Mouse (Mus musculus): ENCODE data around the gene Fam222a.

Gene Fam222a

DNA sequence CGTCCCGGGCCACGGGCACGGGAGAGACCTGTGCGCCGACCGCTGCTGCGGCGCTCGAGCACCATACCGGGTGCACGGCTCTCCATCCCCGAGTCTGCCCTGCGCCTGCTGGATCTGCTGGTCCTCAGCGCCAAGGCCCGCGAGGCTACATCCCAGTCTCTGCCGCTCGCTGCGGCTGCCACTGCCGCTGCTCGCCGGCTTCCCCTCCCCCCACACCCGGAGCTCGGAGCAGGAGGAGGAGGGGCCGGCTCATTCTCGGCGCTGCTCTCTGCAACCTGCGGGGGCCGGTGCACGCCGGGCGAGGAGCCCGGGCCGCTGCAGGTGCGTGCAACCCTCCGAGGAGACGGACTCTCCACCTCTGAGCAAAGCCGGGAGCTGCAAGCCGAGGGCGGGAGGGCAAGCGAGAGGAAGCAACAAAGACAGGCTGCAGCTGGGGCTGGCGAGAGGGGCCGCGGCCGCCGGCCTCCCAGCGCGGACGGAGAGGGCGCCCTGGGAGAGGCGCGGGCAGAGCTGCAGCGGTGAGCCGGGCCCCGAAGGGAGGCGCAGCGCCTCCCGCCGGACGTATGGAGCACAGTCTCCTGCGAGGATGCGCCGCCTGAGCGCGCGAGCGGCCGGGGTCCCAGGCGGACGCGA lies at the start of gene Fam222a:
TSS of gene Fam222a (plus strand) at position 452 of the 633 bp plus-strand sequence.
- no peak for DNase-seq (ENCODE audit: extremely low read depth, low read depth)

DNA sequence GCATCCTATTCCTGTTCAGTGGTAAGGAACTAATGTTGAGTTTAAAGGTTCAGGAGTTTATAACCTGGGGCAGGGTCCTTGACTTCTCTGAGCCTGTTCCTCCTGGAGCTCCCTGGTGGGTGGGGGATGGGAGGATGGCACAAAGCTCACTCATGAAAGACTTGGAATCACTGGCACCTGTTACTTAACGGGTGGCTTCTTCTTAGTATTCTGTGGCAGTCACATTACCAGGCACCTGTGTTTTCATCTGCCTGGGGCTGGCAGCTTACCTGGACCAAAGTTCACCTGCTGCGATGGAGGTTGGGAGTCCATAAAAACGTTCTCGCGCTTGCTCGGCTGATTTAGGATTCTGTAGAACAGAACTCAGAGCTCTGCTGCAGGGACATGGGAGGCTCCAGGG lies 39.5 kb upstream of the Fam222a start:
- DNase-seq (ENCODE audit: extremely low read depth, low read depth) = no peak

DNA sequence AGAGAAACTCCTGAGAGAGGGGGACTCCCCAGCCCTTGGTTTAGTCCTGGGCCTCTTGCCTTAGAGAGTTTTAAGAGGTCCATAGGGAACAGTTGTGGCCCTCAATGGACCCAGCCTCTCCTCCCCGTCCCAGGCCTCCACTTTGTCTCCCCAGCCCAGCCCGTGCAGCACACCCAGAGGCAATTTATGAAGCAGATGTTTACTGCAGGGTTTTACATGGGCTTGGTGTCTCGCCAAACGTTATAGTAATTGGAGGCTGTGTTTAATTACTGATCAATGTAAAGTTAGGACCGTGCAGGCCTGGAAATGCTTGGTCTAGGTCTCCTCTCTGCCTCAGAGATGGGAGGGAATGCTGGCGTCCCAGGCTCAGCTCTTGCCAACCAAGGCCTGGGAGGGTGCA lies 37.5 kb upstream of the Fam222a start:
- no peak for DNase-seq (ENCODE audit: extremely low read depth, low read depth)

DNA sequence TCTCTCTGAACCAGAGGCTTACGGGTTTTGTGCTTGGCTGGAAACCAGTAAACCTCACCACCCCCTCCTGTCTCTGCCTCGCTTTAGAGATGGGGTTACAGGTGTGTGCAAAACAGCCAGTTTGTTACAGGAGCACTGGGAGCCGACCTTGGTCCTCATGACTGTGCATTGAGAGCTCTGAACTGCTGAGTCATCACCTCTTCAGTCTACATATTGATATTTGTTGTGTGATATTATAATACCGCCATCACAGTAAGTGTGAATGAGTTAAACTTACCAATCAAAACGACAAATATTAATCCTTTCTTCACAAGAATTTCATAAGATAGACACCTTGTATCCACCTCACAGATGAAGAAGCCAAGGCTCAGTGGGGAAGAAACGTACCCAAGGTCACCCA lies 35.8 kb upstream of the Fam222a start:
- DNase-seq (ENCODE audit: extremely low read depth, low read depth) = no peak

DNA sequence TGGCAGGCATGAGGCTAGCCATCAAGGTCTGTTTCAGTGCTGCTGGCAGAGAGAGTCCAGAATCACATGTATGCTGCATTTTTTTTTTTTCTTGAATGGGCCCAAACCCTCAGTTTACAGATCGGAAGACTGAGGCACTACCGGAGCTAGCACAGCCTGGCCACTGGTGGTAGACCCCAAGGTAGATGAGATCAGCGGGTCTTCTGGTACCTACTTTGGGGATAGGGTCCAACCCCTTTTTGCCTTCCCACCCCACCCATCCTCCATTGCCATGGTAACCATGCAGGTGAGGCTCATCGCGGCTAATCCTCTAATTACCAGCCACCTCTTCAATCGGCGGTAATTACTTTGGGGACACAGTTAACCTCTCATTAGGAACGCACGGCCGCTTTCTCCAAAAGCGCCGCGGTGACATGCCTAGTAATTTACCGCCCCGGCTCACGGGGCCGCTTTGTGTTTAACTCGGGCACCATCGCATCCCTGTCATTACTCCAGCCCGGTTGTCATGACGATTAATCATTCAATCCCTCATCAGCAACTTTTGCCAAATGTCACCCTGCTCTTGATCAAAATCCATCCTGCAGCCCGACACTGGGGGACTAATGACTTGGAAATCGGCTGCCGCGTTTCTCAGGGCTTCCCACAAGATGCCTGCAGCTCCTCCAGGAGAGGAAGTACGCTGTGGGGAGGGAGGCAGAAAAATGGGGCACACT lies 30.4 kb upstream of the Fam222a start:
- DNase-seq (ENCODE audit: extremely low read depth, low read depth) = no peak

DNA sequence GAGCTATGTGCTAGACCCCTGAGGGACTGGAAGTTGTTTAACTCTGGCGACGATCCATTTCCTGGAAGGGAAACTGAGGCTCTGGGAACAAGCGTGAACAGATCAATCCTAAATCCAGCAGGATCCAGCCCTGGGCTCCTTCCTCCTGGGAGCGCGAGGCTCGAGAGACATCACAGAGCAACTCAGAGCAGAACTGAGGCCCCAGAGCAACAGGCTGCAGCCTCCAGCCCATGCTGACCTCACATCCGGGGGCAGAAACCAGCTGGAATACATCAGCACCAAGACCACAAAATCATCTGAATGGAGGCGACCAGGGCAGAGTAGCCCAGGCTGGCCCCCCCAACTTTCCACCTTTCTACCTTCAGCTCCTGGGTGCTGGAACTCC lies 29.8 kb upstream of the Fam222a start:
- DNase-seq (ENCODE audit: extremely low read depth, low read depth) = no peak

DNA sequence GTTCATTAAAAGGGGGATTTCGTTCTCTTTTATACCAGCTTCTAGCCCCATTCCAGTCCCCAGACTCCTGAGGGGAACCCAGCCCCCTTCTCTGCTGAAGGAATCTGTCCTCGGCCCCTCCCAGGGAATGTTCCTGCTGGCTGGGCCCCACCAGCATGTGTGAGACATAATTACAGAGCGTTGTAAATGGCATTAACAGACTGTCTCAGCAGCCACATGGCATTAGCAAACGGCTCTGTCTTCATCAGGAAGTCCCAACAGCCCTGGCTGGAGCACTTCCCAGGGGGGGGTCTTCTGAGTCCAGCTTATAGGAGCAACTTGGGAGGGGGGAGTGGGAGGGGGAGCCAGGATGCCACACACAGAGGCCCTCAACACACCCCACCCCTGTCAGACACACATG lies 29.1 kb upstream of the Fam222a start:
- no peak for DNase-seq (ENCODE audit: extremely low read depth, low read depth)

DNA sequence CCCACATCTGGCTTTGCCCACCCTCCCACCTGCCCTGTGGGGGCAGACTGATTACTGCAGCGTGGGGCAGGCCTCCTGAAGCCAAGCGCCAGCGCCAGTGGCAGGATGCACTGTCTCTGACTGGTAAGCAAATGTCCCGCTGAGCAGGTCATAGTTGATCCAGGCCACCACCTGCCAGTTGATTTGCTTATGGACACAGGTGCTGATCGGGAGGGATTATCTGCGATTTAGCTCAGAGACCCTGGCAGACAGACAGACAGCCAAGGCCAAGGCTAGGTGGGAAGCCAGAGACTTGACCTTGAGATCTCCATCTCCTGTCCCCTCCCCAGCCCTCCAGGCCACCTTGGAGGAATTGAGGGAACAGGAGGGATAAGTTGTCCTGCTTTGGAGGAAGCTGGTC lies 28.1 kb upstream of the Fam222a start:
- DNase-seq (ENCODE audit: extremely low read depth, low read depth) = no peak

DNA sequence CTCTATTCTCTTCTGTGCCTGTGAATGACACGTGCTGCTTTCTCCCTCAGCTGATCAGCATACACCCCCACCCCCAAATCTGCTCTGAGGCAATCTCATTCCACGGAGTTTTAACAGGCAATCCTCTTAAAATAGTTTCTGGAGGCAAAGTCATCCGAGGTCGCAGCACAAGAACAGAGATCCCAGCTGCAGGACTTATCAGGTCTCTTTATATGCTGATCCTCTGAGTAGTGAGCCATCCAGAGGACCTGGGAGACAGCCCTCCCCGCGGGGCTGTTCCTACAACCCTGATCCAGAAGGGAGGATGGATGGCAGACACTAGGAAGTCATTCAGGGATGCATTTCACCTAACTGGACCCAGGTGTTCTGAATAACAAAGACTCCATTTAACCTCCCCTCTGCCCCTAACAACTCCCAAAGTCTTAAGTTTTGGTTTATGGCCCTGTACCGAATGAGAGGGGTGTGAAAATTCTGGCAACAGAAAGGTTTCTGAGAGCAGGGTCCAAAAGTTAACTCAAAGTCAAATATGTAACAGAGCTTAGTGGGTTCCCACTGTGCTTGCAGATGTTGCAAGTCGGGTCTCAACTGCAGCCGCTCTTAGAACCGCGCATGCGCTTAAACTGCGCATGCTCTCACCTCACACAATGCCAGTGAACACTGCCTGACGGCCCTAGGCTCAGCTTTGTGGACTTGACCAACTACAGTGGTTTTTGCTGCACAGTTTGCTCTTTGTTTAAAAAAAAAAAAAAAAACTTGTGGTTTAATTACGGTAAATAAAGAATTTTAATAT lies 26.0 kb upstream of the Fam222a start:
- no peak for DNase-seq (ENCODE audit: extremely low read depth, low read depth)

DNA sequence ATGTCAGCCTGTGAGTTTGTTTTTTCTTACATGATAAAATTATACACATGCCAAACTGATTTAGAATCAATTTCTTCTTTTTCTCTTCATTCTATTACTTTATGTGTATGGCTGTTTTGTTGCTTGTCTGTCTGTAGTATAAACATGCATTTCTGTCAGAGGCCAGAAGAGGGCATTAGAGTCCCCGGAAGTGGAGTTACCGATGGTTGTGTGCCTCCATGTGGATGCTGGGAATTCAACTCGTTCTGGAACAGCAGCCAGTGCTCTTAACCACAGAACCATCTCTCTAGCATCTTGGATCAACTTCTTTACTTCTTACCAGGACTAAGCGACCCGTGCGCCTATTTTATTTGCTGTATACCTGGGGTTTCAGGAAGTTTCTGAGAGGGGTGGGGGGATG lies 24.2 kb upstream of the Fam222a start:
- no peak for DNase-seq (ENCODE audit: extremely low read depth, low read depth)

DNA sequence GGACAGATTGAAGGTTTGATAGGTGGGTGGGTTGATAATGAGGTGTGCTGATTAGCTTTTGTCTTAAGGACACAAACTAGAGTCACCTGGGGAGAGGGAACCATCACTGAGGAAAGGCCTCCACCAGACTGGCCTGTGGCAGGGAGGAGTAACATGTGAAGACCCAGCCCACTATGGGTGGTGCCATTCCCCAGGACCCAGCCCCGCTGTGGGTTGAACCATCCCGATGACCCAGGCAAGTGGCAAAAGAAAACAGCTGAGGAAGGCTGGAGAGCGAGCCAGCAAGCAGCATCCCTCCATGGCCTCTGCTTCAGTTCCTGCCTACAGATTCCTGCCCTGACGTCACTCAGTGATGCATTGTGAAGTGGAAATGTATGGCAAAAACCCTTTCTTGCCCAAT lies 23.6 kb upstream of the Fam222a start:
- DNase-seq (ENCODE audit: extremely low read depth, low read depth) = no peak

DNA sequence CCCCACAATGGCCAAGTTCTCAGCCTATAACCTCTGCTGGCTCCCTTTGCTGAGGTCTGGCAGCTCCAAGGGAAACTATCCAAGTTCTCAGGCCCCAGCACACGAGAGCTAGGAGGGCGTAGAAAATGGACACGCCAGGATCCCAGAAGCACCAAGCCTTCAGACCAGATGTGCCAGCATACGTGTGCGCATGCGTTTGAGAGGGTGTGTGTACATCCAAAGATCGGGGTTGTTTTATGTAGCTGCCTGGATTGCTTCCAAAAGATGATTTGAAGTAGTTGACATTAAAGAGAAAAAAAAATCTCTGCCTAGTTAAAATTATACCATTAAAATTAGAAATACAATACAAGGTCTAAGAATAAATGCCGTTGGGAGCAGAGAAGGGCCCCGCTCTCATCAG lies 22.7 kb upstream of the Fam222a start:
- DNase-seq (ENCODE audit: extremely low read depth, low read depth) = no peak

DNA sequence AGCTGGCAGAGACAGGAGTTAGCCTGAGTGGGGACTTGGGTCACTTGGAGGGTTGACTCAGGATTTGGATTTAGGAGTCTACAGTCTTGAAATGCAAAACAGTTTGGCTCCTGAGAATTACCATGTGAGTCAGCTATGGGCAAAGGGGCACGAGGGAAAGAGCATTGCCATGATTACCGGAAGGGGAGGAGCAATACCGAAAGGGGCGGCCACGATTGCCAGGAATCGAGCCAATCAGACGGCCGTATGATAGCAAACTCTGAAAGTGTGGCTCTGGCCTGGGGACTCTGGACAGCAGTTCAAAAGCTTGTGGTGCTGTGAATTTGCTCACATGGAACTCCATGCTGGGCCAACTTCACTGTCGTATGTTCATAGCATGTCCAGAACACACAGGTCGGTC lies 18.8 kb upstream of the Fam222a start:
- DNase-seq (ENCODE audit: extremely low read depth, low read depth) = no peak

DNA sequence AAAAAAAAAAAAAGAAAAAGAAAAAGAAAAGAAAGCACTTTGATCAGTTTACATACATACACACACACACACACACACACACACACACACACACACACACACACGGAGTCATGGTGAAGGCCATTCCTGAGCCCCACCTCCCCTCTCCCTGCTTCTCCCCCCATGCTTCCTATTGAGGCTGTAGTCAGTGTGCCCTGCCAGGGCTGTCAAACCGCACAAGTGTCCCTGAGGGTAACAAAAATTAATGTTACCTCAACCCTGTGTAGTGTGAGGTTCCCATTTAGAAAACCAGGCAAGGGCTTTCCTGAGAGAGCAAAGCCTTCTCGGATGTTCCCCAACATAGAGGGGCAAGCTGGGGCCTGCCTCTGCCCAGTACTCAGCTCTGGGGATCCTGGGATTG lies 18.0 kb upstream of the Fam222a start:
- no peak for DNase-seq (ENCODE audit: extremely low read depth, low read depth)

DNA sequence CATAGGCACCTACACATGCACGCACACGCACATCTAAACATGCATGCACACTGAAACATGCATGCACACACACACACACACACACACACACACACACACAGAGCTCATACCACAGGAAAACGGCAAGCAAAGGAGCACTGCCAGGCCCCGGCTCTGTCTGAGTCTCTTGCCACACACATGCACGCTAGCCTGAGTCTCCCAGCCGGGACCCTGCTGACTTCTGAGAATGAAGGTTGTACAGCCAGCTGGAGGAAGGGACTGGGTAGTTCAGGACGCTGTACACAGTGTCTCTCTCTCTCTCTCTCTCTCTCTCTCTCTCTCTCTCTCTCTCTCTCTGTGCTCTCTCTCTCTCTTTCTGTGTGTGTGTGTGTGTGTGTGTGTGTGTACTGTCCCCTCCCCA lies 17.4 kb upstream of the Fam222a start:
- no peak for DNase-seq (ENCODE audit: extremely low read depth, low read depth)

DNA sequence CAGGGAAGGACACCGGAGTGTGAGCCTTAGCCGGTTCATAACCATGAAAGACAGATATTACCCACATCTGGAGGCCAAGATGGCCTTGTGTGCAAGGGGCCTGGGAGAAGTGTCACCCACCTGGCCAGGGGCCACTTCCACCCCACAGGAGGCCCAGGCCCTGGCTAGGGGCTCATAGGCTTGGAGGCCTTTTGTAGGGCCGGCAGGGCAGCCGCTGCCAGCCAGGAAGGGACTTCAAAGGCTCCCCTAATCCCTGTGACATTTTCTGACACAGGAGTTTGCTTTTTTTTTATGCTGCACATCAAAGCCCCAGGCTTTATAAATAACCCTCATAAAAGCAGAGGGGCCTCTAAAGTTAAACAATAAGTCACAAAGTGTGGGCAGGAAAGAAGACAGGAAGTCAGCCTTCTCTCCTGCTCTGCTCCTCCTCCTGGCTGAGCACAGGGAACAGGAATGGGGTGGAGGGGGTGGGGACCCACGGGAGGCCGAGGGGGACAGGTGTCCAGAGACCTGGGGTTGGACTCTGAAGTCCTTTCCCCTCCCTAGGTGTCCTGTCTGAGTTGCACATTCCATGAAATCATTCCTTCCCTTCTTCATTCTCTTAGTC lies 16.8 kb upstream of the Fam222a start:
- no peak for DNase-seq (ENCODE audit: extremely low read depth, low read depth)

DNA sequence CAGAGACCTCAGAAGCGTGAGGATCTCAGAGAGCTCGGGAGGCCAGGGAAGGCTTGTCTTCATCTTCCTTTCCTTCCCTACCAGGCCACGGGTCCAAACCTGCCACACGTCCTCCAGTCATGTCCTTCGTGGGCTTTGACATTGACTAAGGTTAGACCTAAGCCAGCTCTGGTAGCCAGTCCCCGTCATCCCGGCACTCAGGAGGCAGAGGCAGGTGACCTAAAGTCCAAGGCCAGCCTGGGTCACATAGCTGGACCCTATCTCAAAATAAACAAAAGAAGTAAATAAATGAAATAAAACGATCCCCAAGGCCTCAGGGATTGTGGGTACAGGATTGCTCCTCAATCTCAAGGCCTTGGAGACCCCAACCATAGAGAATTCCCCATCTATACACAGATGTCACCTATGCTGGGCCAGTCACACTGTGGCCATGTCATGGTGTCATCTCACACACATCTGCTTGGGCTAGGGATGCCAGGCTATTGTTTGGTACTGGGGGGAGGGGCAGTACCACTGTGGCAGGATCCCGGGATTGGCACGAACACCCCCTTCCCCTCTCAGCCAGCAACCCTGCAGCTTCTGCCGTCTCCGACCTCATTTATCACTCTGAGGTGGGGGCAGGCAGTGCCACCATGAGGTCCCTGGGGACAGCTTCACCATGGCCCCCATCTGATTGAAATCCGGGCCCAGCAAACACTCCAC lies 15.2 kb upstream of the Fam222a start:
- no peak for DNase-seq (ENCODE audit: extremely low read depth, low read depth)

DNA sequence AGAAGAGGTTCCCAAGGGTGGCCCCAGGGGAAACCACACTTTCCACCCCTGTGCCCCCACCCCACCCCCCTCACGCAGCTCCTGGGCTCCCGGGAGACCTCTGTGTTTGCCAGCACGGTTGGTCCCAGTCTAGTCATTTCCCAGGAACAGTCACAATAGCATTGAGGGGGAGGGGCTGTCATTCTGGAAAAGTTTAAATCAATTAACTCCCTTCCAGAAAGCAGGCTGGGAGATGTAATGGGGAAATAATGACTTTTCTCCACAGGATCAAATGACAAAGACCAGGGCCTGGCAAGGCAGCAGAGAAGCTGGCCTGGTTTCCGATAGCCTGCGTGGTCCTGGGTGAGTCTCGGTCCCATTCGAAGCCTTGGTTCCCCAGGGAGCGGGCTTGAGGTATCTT lies 14.1 kb upstream of the Fam222a start:
- no peak for DNase-seq (ENCODE audit: extremely low read depth, low read depth)

DNA sequence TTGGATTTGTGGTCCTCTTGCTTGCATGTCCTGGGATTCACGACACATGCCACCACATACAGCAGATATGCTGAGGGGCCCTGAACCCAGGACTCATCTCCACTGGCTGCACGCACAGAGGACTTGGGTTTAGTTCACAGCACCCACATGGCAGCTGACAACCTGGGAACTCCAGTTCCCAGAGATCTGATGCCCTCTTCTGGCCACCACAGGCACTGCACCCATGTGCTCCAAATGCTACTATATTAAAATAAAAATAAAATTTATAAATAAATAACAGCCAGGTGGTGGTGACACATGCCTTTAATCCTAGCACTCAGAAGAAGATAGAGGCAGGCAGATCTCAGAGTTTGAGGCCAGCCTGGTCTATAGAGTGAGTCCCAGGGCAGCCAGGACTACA lies 12.4 kb upstream of the Fam222a start:
- DNase-seq (ENCODE audit: extremely low read depth, low read depth) = no peak

DNA sequence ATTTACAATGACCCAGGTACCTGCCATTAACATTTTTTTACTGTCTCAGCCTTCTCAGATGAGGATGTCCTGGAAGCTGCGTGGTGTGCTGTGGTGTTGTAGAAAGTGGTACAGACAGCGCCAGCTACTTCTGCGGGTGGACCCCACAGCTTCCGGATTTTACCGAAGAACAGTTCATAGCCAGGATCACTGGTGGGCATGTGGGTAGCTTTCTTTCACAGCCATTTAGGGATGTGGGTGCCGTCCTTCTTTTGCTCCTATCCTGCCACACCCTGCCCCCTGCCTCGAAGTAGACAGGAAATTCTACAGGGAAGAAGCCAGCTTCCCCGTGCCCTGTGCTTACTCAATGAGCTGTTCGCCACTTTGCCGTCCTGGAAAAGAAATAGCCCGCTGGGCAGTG lies 11.7 kb upstream of the Fam222a start:
- no peak for DNase-seq (ENCODE audit: extremely low read depth, low read depth)
